Mouse (Mus musculus) left cerebral cortex, postnatal 10 days (tissue): ENCODE measurements around the gene Cdh13. TPM values are rescaled to one million over a fixed set of nuclear protein-coding genes. Genes with fewer than 3 reads are reported as not detected.

ENCODE experiments used
- DNase-seq, 2 experiments: peaks; one replicate each; pipeline ENCODE4 v3.0.0; 2021 to 2022; ENCODE audit warnings: low spot score in 2 of 2, mixed read lengths in 1 of 2; ENCODE audit errors: extremely low spot score in 1 of 2
- intact Hi-C: fragments of 180-260 bp; cut with DNase I; formaldehyde crosslinking; loops from one replicate; pipeline ENCODE4 v1.15.1; 2025
- total RNA-seq, 2 experiments: library from RNA; stranded (reverse); gene quantifications; 2 replicates each; pipeline ENCODE4 v1.2.3; 2021

The Cdh13 gene
- total RNA-seq, 2 experiments from 2014 or later: 190 to 200 TPM

- no peak for DNase-seq
- intact Hi-C loops: no loop called here
These were observed 80.2 kb downstream of the Cdh13 start for GRCm38 (mm10) chr8:118363781-118364180.

GRCm38 (mm10) chr8:118373092-118373491, 89.6 kb downstream of the Cdh13 start:
- DNase-seq: no peak
- intact Hi-C loops: no loop called here

- intact Hi-C loops: no loop called here
- peak in 1 of 2 experiments; percentile 23 for DNase-seq
These were observed 91.2 kb downstream of the Cdh13 start for GRCm38 (mm10) chr8:118374738-118375137.

GRCm38 (mm10) chr8:118376791-118377190, 93.3 kb downstream of the Cdh13 start:
- intact Hi-C loops: no loop called here
- no peak for DNase-seq

- intact Hi-C loops: no loop called here
- no peak for DNase-seq
These were observed 95.5 kb downstream of the Cdh13 start for GRCm38 (mm10) chr8:118378985-118379384.

DNA sequence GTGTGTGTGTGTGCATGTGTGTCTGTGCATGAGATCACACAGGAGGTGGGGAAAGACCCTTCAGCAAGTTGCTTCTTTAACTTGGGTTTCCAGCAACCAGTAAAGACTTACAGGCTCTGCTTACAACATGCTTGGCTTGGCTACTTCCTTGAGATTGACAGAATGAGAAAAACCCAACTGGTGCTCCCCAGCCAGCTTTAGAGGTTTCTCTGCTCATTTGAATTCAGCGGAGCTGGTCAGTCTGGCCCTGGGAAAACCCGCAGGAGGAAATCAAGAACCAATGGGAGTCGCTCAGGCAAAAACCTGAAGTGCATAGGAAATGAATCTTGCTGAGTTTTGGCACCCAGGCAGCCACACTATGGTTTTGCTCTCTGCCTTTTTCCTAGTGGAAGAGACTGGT, 96.1 kb downstream of the Cdh13 start:
- intact Hi-C loops: no loop called here
- DNase-seq: peak in 1 of 2 experiments; percentile 52

DNA sequence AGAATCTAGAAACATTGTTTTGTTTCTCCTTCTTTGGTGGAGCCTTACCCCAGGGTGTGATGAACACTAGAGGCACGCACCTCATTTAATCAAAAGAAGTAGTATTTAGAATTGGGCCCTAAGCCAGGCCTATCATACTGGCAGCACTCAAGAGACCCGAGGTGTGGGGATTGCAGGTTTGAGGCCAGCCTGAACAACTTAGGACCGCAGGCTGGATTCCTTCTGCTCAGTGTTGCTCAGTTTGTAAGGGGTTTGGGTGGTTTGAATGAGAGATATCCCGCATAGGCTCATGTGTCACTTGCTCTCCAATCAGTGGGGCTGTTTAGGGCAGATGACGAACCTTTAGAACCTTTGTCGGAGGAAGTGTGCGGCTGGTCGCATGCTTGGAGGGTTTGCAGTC, 96.5 kb downstream of the Cdh13 start:
- intact Hi-C loops: no loop called here
- no peak for DNase-seq

DNA sequence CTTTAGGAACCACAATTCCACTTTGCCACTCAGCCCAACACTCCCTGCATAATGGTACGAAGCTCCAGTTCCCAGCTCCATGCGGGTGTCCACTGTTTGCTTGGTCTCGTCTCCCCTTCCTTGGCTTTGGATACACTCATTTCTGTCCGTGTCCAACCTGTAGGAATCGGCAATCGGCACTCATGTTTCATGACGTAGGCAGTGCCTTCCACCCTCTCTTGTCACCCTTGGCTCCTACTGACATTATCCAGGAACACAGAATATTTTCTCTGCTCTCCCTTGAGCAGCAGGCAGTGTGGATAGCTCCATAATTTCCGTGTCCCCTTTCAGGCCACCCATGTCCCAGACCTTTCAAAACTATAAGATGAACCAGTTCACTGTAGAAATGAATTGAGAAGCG, 97.2 kb downstream of the Cdh13 start:
- DNase-seq: no peak
- intact Hi-C loops: no loop called here

- DNase-seq: no peak
- intact Hi-C loops: no loop called here
These were observed 98.1 kb downstream of the Cdh13 start for GRCm38 (mm10) chr8:118381641-118382040.

- intact Hi-C loops: no loop called here
These were observed 100.8 kb downstream of the Cdh13 start for GRCm38 (mm10) chr8:118384314-118384713.

GRCm38 (mm10) chr8:118389456-118389855, 105.9 kb downstream of the Cdh13 start:
- DNase-seq: no peak
- intact Hi-C loops: no loop called here

More at GRCm38 (mm10) chr8:118384314-118384713, 100.8 kb downstream of the Cdh13 start:
- DNase-seq: no peak

- intact Hi-C loops: no loop called here
- no peak for DNase-seq
These were observed 110.5 kb downstream of the Cdh13 start for GRCm38 (mm10) chr8:118393909-118394650.

GRCm38 (mm10) chr8:118395178-118395577, 111.6 kb downstream of the Cdh13 start:
- DNase-seq: no peak
- intact Hi-C loops: no loop called here

- DNase-seq: no peak
- intact Hi-C loops: no loop called here
These were observed 121.3 kb downstream of the Cdh13 start for GRCm38 (mm10) chr8:118404836-118405235.

DNA sequence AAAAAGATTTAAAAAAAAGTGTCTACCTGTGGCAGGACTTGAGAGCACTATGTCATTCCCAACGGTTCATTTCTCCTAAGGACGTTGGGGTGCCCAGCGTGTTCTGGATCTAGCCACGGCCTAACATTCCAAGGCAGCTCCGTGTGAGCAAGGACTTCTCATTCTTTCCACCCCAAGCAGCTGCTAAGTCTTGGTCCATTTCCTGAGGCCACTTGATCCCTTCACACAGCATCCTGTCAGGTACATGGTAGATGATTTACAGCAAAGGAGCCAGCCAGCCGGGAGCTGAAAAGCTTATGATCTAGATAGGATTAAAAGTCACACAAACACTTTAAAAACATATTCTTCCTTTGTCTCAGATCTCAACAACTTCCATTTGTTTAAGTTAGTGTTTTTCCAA, 123.8 kb downstream of the Cdh13 start:
- intact Hi-C loops: no loop called here
- no peak for DNase-seq

GRCm38 (mm10) chr8:118409396-118409795, 125.9 kb downstream of the Cdh13 start:
- intact Hi-C loops: no loop called here
- DNase-seq: no peak

DNA sequence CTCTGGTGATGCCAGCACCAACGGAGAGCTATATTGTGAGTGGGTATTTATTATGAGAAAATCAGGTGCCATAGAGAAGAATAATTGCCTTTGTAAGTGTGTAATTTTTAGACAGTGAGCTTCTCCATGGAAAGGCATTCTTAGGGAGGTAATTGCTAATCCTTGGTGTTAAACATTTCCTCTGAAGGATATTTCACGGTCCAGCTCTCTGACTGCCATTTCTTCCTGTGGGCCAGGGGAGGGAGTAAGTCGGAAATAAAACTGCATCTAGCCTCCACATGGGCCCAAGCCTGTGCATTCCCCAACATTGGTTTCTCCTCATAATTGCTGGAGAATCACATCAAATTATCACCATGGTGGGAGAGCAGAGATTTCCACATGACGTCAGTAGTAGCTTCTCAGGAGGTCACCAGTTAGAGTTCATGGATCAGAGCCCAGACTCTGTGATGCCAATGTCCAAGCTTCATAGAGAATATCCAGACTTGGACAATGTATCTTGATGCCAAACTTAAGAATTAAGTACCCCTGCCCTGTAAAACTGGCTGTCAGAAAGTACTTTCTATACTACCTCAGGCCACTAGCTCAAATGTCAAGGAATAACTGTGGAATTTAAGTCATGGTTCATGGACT, 126.9 kb downstream of the Cdh13 start:
- no peak for DNase-seq
- intact Hi-C loops: no loop called here

DNA sequence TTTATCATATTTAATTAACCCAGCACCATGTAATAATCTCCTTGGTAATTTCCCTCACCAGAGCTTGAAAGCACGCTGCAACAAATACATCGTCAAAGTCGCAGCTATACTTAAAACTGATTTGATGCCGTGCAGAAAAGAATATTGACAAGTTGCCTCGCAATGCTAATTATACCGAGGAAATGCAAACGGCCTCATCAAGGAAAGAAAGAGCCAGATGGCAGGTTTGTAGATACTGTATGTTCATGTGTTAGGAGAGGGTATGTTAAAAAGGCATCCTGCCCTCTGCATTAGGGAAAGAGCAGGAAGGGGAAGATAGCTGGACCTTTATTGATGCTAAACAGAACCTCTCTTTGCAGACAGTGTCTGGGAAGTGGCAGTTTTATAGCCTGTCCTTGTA, 132.1 kb downstream of the Cdh13 start:
- no peak for DNase-seq
- intact Hi-C loops: no loop called here

DNA sequence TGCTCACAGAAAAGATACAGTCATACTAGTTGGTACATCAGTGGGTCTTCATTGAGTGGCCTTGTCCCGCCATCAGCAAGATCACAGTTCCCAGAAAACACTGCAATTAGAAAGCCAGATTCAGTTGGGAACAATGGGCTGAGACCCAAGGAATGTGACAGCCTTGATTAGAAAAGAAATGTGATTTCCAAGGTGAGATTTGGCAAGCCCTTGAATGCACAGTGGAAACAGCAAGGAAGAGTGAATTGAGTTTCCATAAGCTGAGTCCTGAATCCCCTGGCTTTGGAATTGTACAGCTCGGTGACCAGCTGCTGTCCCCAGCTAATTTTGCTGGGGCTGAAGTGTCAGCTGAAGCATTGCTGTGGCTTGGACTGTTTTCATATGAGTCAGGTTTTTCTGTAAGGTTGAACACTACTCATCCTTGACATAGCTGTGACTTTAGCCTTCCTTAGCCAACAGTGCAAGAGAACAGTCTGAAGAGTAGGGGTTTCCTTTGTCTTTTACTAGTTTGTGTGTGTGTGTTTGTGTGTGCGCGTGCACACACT, 133.3 kb downstream of the Cdh13 start:
- intact Hi-C loops: no loop called here

DNA sequence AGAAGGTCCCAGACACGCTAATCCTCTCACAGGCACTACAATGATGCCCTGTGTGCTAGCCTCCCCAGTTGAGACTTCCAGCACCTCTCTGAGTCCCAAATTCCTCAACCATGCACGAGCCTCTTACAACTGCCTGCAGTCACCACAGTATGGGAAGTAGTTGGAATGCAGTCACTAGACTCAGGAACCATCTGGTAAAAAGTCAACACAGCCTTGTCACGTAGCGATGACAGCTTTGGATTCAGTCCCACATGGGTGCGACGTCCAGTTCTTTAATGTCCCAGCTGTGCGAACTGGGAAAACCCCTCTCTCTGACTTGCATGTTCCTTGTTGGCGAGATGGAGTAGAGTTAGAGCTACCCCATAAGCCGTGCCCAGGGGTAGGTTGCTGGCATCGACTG, 139.1 kb downstream of the Cdh13 start:
- intact Hi-C loops: no loop called here

More for the DNA sequence above, 133.3 kb downstream of the Cdh13 start:
- no peak for DNase-seq

More for the DNA sequence above, 139.1 kb downstream of the Cdh13 start:
- no peak for DNase-seq
